Mouse (Mus musculus): ENCODE results near the gene Inf2. TPM values are rescaled to one million over a fixed set of nuclear protein-coding genes. Genes with fewer than 3 reads are reported as not detected.

The Inf2 gene
- polyA plus RNA-seq, 1 experiment from 2014 or later = 2.2 TPM

DNA sequence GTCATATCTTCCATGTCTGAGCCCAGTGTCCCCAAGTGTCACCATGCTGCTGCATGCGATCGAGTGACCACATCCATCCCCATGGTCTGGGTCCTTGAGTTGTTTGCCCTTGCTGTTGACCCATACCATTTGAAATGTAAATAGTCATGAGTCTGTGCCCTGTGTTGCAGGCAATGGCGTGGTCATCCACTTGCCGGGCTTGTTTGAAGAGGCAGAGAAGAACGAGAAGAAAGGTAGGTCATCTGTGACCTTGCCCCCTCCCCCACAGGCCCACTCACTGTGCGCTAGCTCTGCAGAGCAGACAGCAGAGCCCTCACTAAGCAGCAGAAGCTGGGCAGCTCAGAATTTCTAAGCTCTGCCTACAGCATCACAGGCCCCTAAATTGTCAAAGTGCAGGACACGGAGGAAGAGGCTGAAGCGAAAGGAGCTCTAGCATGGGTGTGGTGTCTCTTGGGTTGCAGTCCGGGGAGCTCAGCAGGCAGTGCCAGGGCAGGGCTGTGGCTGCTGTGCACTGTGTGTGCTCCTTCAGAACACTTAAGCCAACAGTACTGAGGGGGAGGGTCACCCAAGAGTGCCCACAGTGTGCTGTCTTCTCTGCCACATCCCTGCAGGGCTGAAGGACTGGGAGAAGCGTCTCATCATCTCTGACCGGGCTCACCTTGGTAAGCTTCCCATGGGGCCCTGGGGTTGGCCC is 43.6 kb downstream of the Inf2 start:
- no peak for ATAC-seq (ENCODE audit: low FRiP score, low read depth)
- 74% methylated on average over 11 of the region's 11 CpGs for WGBS
- H3K4me2 ChIP-seq (replicated peaks) = no peak overlapping the region

DNA sequence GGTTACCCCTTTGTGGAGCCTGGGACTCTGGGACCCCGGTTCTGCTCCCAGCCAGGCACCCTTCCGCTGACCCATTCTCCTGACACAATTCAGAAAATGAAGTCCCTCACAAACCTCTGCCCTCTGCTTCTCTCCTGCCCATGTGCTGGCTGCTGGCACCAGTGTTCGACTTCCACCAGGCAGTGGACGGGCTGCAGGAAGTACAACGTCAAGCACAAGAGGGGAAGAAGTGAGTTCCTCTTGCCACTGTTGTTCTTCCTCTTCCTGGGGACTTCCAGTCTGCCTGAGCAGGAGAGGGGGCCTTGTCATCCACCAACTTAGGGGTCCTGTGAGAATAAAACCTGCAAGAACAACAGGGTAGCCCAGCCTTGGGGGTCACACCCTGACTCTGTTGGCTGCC is 44.3 kb downstream of the Inf2 start:
- Histone ChIP-seq H3K27me3 (replicated peaks) (no peaks in the 10 kb centered on the region), H3K9ac (no peak overlapping the region), H3K4me3 (no peak overlapping the region), H3K4me2 (replicated peaks) (no peak overlapping the region), H3K4me1 (0 out of 2 replicates have a peak, but pooled peaks cover 8% of the 10 kb centered on the region), H3K27ac (no peak overlapping the region), H3K36me3 (no peaks in the 10 kb centered on the region), H3K9me3 (no peaks in the 10 kb centered on the region)
- no peak for ATAC-seq (ENCODE audit: low FRiP score, low read depth)
- WGBS = 78% methylated on average over 5 of the region's 5 CpGs

More for the DNA sequence above, 43.6 kb downstream of the Inf2 start:
- no peak overlapping the region for H3K27ac ChIP-seq
- H3K4me1 ChIP-seq = 0 out of 2 replicates have a peak, but pooled peaks cover 8% of the 10 kb centered on the region
- no peak overlapping the region for H3K4me3 ChIP-seq
- H3K36me3 ChIP-seq = no peaks in the 10 kb centered on the region
- no peaks in the 10 kb centered on the region for H3K9me3 ChIP-seq
- H3K27me3 ChIP-seq (replicated peaks) = no peaks in the 10 kb centered on the region
- H3K9ac ChIP-seq = no peak overlapping the region

- 0 out of 2 replicates have a peak, but pooled peaks cover 8% of the 10 kb centered on the region for H3K4me1 ChIP-seq
- 72% methylated on average over 9 of the region's 9 CpGs for WGBS
- no peak overlapping the region for H3K27ac ChIP-seq
- H3K36me3 ChIP-seq = no peaks in the 10 kb centered on the region
- no peaks in the 10 kb centered on the region for H3K9me3 ChIP-seq
- no peaks in the 10 kb centered on the region for H3K27me3 ChIP-seq (replicated peaks)
- H3K9ac ChIP-seq = no peak overlapping the region
- no peak for ATAC-seq (ENCODE audit: low FRiP score, low read depth)
- no peak overlapping the region for H3K4me2 ChIP-seq (replicated peaks)
- H3K4me3 ChIP-seq = no peak overlapping the region
These were observed 45.1 kb downstream of the Inf2 start for GRCm38 (mm10) chr12:112633686-112634085.

GRCm38 (mm10) chr12:112639526-112639925 is 50.9 kb downstream of the Inf2 start:
- H3K4me3 ChIP-seq = no peak overlapping the region
- H3K4me2 ChIP-seq (replicated peaks) = no peak overlapping the region
- no peak overlapping the region for H3K9ac ChIP-seq
- no peaks in the 10 kb centered on the region for H3K4me1 ChIP-seq
- WGBS = 92% methylated on average over 10 of the region's 10 CpGs
- no peak for ATAC-seq (ENCODE audit: low FRiP score, low read depth)
- no peak overlapping the region for H3K27ac ChIP-seq
- H3K27me3 ChIP-seq (replicated peaks) = no peaks in the 10 kb centered on the region
- no peaks in the 10 kb centered on the region for H3K36me3 ChIP-seq
- no peaks in the 10 kb centered on the region for H3K9me3 ChIP-seq

DNA sequence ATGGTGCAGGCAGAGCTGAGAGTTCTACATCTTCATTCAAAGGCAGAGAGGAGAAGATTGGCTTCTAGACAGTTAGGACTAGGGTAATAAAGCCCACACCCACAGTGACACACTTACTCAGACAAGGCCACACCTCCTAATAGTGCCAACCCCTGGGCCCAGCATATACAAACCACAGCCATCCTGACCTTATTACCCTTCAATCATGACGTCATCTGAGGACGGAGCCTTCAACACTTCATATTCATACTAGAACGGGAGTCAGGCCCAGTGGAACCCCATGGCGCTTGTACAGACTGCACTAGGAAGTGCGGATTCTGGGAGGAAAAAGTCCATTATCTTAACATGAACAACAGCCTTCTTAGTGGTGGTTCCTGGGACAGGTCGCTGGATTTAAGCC is 54.5 kb downstream of the Inf2 start:
- ATAC-seq (ENCODE audit: low FRiP score, low read depth) = no peak
- Histone ChIP-seq H3K9me3 (no peaks in the 10 kb centered on the region), H3K9ac (no peak overlapping the region), H3K27ac (no peak overlapping the region), H3K27me3 (replicated peaks) (no peaks in the 10 kb centered on the region), H3K4me3 (no peak overlapping the region), H3K4me2 (replicated peaks) (no peak overlapping the region), H3K36me3 (peaks cover 9% of the 10 kb centered on the region), H3K4me1 (peaks cover 17% of the 10 kb centered on the region)
- 92% methylated on average over 6 of the region's 6 CpGs for WGBS

GRCm38 (mm10) chr12:112644180-112644854 is 55.7 kb downstream of the Inf2 start, which contains the start of gene Siva1:
Gene Siva1 (plus strand): TSS chr12:112644679.
- Histone ChIP-seq H3K27me3 (replicated peaks) (no peaks in the 10 kb centered on the region), H3K9me3 (no peaks in the 10 kb centered on the region), H3K4me3 (peak within 1 kb of the TSS; percentile 63), H3K4me1 (peaks cover 17% of the 10 kb centered on the region), H3K36me3 (peaks cover 20% of the 10 kb centered on the region), H3K9ac (peak within 1 kb of the TSS; percentile 76), H3K4me2 (replicated peaks) (peak within 1 kb of the TSS; percentile 92), H3K27ac (0 out of 2 replicates have a peak within 1 kb of the TSS, but pooled peaks have one; percentile 17)
- ATAC-seq (ENCODE audit: low FRiP score, low read depth) = peak; percentile 98
- WGBS = 1% methylated on average over 46 of the region's 46 CpGs

DNA sequence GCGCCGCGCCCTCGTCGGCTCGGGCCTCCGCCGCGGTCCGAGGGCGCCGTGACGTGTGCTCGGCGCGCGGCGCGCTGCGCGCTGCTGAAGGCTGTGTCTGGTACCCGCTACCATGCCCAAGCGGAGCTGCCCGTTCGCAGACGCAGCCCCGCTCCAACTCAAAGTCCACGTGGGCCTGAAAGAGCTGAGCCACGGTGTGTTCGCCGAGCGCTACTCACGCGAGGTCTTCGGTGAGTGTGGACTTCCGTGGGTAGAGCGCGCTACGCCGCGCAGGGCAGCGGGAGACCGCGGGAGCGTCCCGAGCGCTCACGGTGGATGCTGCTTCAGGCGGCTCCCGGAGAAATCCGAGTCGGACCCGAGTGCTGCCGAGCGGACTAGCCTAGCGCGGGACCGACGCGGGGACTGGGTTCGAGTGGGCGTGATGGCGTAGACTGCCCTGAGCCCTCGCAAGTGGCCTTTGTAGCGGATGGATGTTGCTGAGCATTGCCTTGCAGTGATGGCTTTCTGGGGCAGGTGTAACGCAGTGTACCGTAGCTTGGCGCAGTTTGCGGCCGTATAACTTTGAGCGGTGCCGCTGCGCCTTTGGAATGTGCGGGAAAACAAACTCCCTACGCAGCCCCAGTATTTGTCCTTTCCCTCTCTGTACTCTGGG is 56.4 kb downstream of the Inf2 start:
- H3K27ac ChIP-seq = 0 out of 2 replicates have a peak overlapping the region, but pooled peaks have one; percentile 17
- H3K4me3 ChIP-seq = peak overlapping the region; percentile 63
- WGBS = under 1% methylated on average over 75 of the region's 75 CpGs
- H3K27me3 ChIP-seq (replicated peaks) = no peaks in the 10 kb centered on the region
- ATAC-seq (ENCODE audit: low FRiP score, low read depth) = peak; percentile 63; the same call in 1 of the 2 replicates
- peak overlapping the region; percentile 92 for H3K4me2 ChIP-seq (replicated peaks)
- peaks cover 26% of the 10 kb centered on the region for H3K36me3 ChIP-seq
- H3K9ac ChIP-seq = peak overlapping the region; percentile 76
- peaks cover 17% of the 10 kb centered on the region for H3K4me1 ChIP-seq
- H3K9me3 ChIP-seq = no peaks in the 10 kb centered on the region

DNA sequence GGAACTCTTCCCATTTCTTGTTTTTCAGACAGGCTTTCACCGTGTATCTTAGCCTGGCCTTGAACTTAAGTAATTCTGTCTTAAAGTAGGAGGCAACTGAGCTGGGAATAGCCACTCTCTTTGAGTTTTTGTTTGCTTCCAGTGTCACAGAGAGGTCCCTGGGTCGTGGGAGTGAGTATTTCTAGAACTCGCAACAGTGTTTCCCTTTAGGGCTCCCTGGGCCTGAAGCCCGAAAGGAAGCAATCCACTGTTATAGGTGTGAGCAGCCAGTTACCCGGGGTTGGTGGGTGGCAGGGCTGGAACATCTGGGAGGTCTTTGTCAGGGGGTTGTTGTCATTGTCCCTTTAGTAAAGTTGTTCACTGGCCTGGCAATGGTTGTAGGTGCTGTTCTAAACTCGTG is 57.6 kb downstream of the Inf2 start:
- 56% methylated on average over 6 of the region's 6 CpGs for WGBS
- Histone ChIP-seq H3K9me3 (no peaks in the 10 kb centered on the region), H3K9ac (0 out of 2 replicates have a peak overlapping the region, but pooled peaks have one; percentile 76), H3K4me2 (replicated peaks) (peak overlapping the region; percentile 92), H3K27ac (no peak overlapping the region), H3K4me1 (peaks cover 17% of the 10 kb centered on the region), H3K27me3 (replicated peaks) (no peaks in the 10 kb centered on the region), H3K36me3 (peaks cover 37% of the 10 kb centered on the region), H3K4me3 (peak overlapping the region; percentile 63)
- no peak for ATAC-seq (ENCODE audit: low FRiP score, low read depth)

GRCm38 (mm10) chr12:112648081-112648480 is 59.5 kb downstream of the Inf2 start:
- H3K9ac ChIP-seq = no peak overlapping the region
- peaks cover 17% of the 10 kb centered on the region for H3K4me1 ChIP-seq
- H3K4me2 ChIP-seq (replicated peaks) = no peak overlapping the region
- H3K27me3 ChIP-seq (replicated peaks) = no peaks in the 10 kb centered on the region
- no peak for ATAC-seq (ENCODE audit: low FRiP score, low read depth)
- H3K36me3 ChIP-seq = peaks cover 51% of the 10 kb centered on the region
- no peak overlapping the region for H3K27ac ChIP-seq
- WGBS = 94% methylated on average over 5 of the region's 5 CpGs
- H3K4me3 ChIP-seq = no peak overlapping the region
- no peaks in the 10 kb centered on the region for H3K9me3 ChIP-seq

DNA sequence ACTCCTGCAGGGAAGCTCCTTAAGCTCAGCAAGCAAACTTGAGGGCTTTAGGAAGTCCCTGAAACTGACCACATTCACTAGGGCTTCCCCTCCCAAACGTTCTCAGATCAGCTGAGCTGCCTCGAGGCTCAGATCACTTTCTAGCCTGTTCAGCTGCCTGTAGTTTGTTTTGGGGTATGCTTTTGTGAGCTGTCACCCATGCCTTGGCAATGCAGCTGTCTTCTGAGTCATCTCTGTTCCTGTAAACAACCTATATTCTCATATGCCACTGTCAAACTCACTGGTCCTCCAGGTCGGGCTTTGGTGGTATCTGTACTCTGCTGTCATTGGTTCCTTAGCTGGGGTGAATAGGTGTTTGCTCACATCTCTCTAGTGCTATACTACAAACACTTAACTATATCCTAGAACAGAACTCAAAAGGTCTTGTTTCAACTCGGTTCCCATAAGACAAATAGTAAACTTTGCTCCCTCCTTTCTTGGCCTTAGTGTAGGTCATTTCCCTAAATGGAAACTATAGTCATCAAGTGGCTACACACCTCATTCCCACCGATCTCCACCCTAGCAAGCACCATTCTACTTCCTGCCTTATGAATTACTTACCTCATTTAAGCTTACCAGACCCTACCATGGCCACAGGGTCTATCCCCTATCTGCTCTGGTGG is 63.3 kb downstream of the Inf2 start:
- WGBS = 83% methylated on average over 5 of the region's 5 CpGs

DNA sequence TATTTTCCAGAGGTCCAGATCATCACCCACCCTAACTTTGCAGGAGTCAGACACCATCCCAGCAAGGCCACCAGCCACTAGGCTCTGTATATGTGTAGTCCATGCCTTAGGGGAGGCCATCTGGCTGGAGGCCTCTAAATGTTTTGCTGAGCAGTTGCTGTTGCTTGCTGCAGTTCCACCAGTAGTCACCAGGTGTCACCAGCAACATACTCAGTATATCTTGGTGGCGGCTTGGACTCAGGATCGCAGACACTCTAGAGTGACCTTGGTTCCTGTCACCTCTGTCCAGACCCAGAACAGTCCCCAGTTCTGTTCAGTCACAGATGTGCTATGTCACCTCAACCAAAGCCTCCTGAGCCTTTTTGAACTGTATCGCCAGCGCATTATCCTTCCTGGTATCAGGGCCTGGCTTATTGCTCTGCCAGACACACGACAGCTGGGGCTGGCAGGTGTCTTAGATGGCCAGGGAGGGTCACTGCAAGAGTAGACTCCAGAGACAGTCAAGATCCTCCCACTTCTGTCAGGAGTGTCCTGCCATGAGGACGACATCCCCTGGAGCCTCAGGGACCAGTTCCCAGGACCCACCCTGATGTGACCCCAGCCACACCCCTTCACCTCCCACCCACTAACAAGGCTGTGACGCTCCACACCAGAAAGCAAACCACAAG is 64.7 kb downstream of the Inf2 start:
- no peaks in the 10 kb centered on the region for H3K27me3 ChIP-seq (replicated peaks)
- H3K36me3 ChIP-seq = peaks cover 93% of the 10 kb centered on the region
- no peak overlapping the region for H3K9ac ChIP-seq
- ATAC-seq (ENCODE audit: low FRiP score, low read depth) = peak; percentile 62
- 0 out of 2 replicates have a peak overlapping the region, but pooled peaks have one; percentile 12 for H3K27ac ChIP-seq
- peaks cover 6% of the 10 kb centered on the region; the same call in 1 of the 2 replicates for H3K4me1 ChIP-seq
- no peaks in the 10 kb centered on the region for H3K9me3 ChIP-seq
- H3K4me2 ChIP-seq (replicated peaks) = no peak overlapping the region
- H3K4me3 ChIP-seq = no peak overlapping the region
- WGBS = 52% methylated on average over 7 of the region's 7 CpGs

More for the DNA sequence above, 63.3 kb downstream of the Inf2 start:
- Histone ChIP-seq H3K9me3 (no peaks in the 10 kb centered on the region), H3K4me3 (no peak overlapping the region), H3K27ac (no peak overlapping the region), H3K9ac (no peak overlapping the region), H3K36me3 (peaks cover 88% of the 10 kb centered on the region), H3K4me1 (peaks cover 6% of the 10 kb centered on the region; the same call in 1 of the 2 replicates), H3K27me3 (replicated peaks) (no peaks in the 10 kb centered on the region), H3K4me2 (replicated peaks) (no peak overlapping the region)
- ATAC-seq (ENCODE audit: low FRiP score, low read depth) = no peak
